Mouse (Mus musculus) megakaryocyte, embryonic 14.5 days (primary cell): Measurements from ENCODE around the gene Rel.

ENCODE experiments used
- FLI1 ChIP-seq: IDR thresholded peaks from 2 replicates; pipeline ENCODE4 v1.6.1; 2012; ENCODE audit warnings: low read length, inconsistent platforms, mixed read lengths
- GATA1 ChIP-seq: IDR thresholded peaks from 3 replicates; pipeline ENCODE4 v1.6.1; 2012; ENCODE audit warnings: mixed read lengths, low read length, inconsistent platforms, borderline replicate concordance

GRCm38 (mm10) chr11:23726441-23726840 lies 44.3 kb downstream of the Rel start:
- TF ChIP-seq GATA1 (no peak), FLI1 (no peak)
